Mouse (Mus musculus) ES-E14 (cell line): ENCODE results near the gene Surf6. TPM values are rescaled to one million over a fixed set of nuclear protein-coding genes. Genes with fewer than 3 reads are reported as not detected.
A peak's percentile ranks its signal among the peaks of the same experiment; 100 is the strongest.

Source experiments
- DNase-seq: peaks from one replicate; pipeline ENCODE4 v3.0.0-alpha.2; 2013; ENCODE audit warnings: low read depth, low spot score
- H3K27ac ChIP-seq: 2 replicates; pipeline ENCODE4 v1.5.1; 2012; ENCODE audit warnings: low read depth, mild to moderate bottlenecking, low read length, moderate library complexity, mixed read lengths; ENCODE audit not compliant: poor library complexity, insufficient read depth, severe bottlenecking
- H3K36me3 ChIP-seq: 2 replicates; pipeline ENCODE4 v1.6.1; 2012; ENCODE audit warnings: mild to moderate bottlenecking, low read length, moderate library complexity, mixed read lengths; ENCODE audit not compliant: control insufficient read depth, poor library complexity, insufficient read depth, severe bottlenecking
- H3K4me1 ChIP-seq, 2 experiments: fragments of 150-350 bp in 1 of 2; sonication (generic) in 1 of 2; 2 replicates each; pipeline ENCODE4 v1.6.1; 2012; ENCODE audit warnings: low read length in 2 of 2, mild to moderate bottlenecking in 1 of 2, mixed read lengths in 1 of 2; ENCODE audit not compliant: control insufficient read depth in 2 of 2, insufficient read depth in 2 of 2, poor library complexity in 1 of 2
- H3K4me3 ChIP-seq, 2 experiments: fragments of 150-350 bp in 1 of 2; sonication (generic) in 1 of 2; 2 replicates each; pipeline ENCODE4 v1.5.1; 2012; ENCODE audit warnings: low read length in 2 of 2, low read depth in 1 of 2, mild to moderate bottlenecking in 1 of 2, mixed read lengths in 1 of 2; ENCODE audit not compliant: insufficient read depth in 1 of 2, poor library complexity in 1 of 2, severe bottlenecking in 1 of 2
- H3K9ac ChIP-seq: 2 replicates; pipeline ENCODE4 v1.6.1; 2012; ENCODE audit warnings: low read depth, mild to moderate bottlenecking, low read length, mixed read lengths; ENCODE audit not compliant: poor library complexity, insufficient read depth, severe bottlenecking
- H3K9me3 ChIP-seq: fragments of 150-350 bp; sonication (generic); 2 replicates; pipeline ENCODE4 v1.6.1; 2012; ENCODE audit warnings: low read depth, mild to moderate bottlenecking, low read length; ENCODE audit not compliant: control insufficient read depth, insufficient read depth
- CHD2 ChIP-seq: IDR thresholded peaks from 2 replicates; pipeline ENCODE4 v1.6.1; 2014; ENCODE audit warnings: mild to moderate bottlenecking, low read depth, low read length, inconsistent platforms
- HCFC1 ChIP-seq: IDR thresholded peaks from 2 replicates; pipeline ENCODE4 v1.6.1; 2012; ENCODE audit warnings: low read length, inconsistent platforms, borderline replicate concordance; ENCODE audit not compliant: insufficient read depth
- MAFK ChIP-seq: IDR thresholded peaks from 2 replicates; pipeline ENCODE4 v1.6.1; 2014; ENCODE audit warnings: mild to moderate bottlenecking, low read depth, low read length, inconsistent platforms; ENCODE audit not compliant: insufficient read depth
- ZC3H11A ChIP-seq: IDR thresholded peaks from 2 replicates; pipeline ENCODE4 v1.6.1; 2012; ENCODE audit warnings: low read depth, mild to moderate bottlenecking, inconsistent platforms, low read length, borderline replicate concordance
- ZNF384 ChIP-seq: IDR thresholded peaks from 2 replicates; pipeline ENCODE4 v1.6.1; 2012; ENCODE audit warnings: low read depth, low read length, inconsistent platforms
- in situ Hi-C, 2 experiments: fragments of 600-800 bp; cut with MboI; formaldehyde crosslinking; loops; one replicate each; pipeline ENCODE4 v1.15.1; 2025; ENCODE audit warnings: low sequenced_read_pairs in 2 of 2, inconsistent platforms in 1 of 2; ENCODE audit not compliant: unreplicated experiment in 2 of 2
- total RNA-seq: library from RNA; depleted of rRNA; stranded (reverse); fragments of 300-350 nt; gene quantifications from 2 replicates; pipeline ENCODE4 v1.2.3, GENCODE M21; 2012

Gene Surf6
- total RNA-seq, 1 experiment: 44.9 TPM

DNA sequence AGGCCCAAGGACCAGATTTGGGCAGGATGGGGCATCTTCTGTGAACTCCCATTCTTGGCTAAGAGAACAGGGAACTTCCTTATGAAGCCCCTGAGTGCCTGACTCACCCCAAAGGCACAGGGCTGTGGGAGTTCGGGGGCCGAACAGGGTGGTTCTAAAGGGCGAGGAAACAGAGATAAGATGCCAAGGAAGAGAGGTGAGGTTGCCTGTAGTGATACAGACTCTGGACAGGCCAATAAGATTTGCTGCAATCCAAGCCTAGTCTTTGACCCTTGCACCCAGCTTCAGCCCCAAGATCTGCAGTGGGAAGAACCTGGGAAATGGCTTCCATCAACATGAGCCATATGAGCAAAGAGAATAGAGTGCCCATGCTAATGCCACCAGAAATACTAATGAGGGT lies 40.6 kb upstream of the Surf6 start:
- Histone ChIP-seq H3K9me3 (no peaks in the 10 kb centered on the region), H3K4me1 (no peaks in the 10 kb centered on the region), H3K9ac (no peak overlapping the region), H3K36me3 (no peaks in the 10 kb centered on the region), H3K27ac (no peak overlapping the region), H3K4me3 (no peak overlapping the region)
- no peak for DNase-seq
- in situ Hi-C loops: no loop called here
- no peak for TF ChIP-seq ZC3H11A
- TF ChIP-seq HCFC1: no peak

DNA sequence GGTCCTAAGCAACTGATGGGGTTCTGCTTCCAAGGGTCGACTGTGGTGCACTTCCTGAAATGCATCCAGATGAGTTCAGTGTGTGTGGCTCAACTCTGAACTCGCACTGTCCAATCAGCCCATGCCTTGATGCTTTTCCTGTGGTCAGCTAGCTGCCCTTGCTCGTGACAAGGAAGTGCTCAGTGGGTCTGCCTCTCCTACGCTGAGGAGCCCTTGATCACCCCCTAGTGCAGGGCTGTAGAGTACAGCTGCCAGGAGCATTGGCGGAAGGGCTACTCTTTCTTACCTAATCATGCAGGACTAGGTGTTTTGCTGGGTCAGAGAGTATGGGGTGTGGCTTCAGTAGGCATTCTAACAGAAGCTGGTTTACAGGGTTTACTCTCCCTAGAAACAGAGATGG lies 38.9 kb upstream of the Surf6 start:
- Histone ChIP-seq H3K36me3 (no peaks in the 10 kb centered on the region), H3K4me3 (no peak overlapping the region), H3K9ac (no peak overlapping the region), H3K4me1 (no peaks in the 10 kb centered on the region), H3K9me3 (no peaks in the 10 kb centered on the region), H3K27ac (no peak overlapping the region)
- no peak for DNase-seq
- no peak for TF ChIP-seq MAFK
- TF ChIP-seq HCFC1: no peak
- TF ChIP-seq ZC3H11A: no peak
- TF ChIP-seq CHD2: no peak
- TF ChIP-seq ZNF384: no peak
- in situ Hi-C loops: no loop called here

DNA sequence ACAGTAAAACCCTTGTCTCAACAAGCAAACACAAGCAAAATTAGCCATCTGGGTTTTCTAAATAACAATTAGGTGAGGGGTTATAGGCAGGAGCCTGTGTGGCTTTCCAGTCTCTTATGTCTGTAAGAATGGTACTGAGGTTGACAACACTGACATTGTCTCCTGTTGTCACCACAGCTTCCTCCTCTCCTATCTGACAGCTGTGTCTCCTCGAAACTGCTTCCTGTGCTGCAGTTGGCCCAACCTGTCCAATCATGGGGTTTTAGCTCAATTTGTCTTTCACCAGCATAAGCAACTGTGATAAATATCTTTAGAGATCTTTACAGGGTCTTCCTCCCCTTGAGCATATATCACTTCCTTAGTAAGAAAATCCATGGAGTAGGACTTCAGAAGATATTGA lies 33.7 kb upstream of the Surf6 start:
- H3K4me3 ChIP-seq: no peak overlapping the region
- TF ChIP-seq ZNF384: no peak
- no peak for TF ChIP-seq MAFK
- TF ChIP-seq CHD2: no peak
- no peak for TF ChIP-seq ZC3H11A
- TF ChIP-seq HCFC1: no peak
- in situ Hi-C loops: no loop called here

DNA sequence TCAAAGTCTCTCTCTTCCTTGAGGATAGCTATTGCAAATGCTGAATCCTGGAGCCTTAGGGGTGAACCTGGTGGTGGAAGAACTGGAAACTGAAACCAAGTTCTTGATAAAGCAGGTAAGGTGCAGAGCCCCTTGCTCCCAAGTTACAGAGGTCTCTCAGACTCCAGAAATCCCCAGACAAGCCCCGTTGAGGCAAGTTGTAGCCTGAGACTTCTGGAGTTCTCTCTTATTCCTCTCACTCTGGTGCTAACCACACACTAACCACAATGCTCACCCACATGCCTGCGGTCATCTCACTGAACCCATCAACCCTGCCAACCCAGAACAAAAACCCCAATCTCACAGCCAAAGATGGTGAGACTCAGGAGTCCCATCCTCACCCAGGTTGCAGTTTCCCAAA lies 32.6 kb upstream of the Surf6 start:
- Histone ChIP-seq H3K9ac (no peak overlapping the region), H3K4me1 (peaks cover 2 to 7% of the 10 kb centered on the region in 2 experiments; a peak in 2 of 4 replicates), H3K4me3 (no peak overlapping the region), H3K27ac (no peak overlapping the region), H3K9me3 (no peaks in the 10 kb centered on the region), H3K36me3 (peaks cover 5% of the 10 kb centered on the region)
- in situ Hi-C loops: no loop called here
- DNase-seq: no peak
- TF ChIP-seq ZNF384 (no peak), HCFC1 (no peak), CHD2 (no peak), ZC3H11A (no peak), MAFK (no peak)

More for the DNA sequence above, 33.7 kb upstream of the Surf6 start:
- Histone ChIP-seq H3K27ac (no peak overlapping the region), H3K4me1 (peaks cover 2 to 7% of the 10 kb centered on the region in 2 experiments; a peak in 2 of 4 replicates), H3K36me3 (peaks cover 3% of the 10 kb centered on the region; the same call in 1 of the 2 replicates), H3K9ac (no peak overlapping the region), H3K9me3 (no peaks in the 10 kb centered on the region)
- DNase-seq: no peak

DNA sequence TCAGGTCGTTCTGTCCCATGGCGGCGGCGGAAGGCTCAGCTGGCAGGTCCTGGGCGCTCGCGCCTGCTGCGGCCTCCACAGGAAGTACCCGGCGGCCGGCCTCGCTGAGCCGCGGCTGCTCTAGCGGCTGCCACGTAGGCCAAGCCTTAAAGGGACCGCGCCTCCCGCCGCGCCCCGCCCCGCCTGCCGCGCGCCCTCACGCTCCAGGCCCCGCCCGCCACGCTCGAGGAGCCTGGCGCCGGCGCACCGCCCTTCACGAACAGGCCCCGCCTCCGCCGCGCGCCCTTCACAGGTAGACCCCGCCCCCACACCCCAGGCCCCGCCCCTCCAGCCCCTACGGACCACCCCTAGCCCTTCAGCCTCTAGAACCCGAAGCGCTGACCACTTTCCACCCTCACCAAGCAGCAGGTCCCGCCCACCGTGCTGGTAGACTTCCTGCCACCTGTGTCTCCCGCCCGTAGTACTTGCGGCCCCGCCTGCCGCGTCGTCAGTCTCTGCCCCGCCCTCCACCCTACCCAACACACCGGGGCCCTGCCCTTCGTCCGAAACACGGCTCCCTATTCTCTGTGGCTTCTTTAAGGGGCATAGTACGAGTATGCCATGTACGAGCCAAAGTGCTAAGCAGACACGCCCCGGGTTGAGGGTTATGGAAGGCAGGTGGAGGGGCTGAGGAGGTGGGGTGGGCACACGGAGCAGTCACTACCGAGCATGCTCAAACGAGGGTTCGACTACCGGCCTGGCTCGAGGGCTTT lies 30.8 kb upstream of the Surf6 start, which contains the start of the genes Surf4 and Stkld1:
Surf4 (minus strand) TSS at position 625 of the 752 bp plus-strand sequence.
Stkld1 (plus strand) TSS at position 744 of the 752 bp plus-strand sequence.
- peak; percentile 92 for DNase-seq
- Histone ChIP-seq H3K36me3 (peaks cover 9% of the 10 kb centered on the region), H3K9me3 (no peaks in the 10 kb centered on the region), H3K27ac (peak within 1 kb of the TSS; percentile 74), H3K9ac (peak within 1 kb of the TSS; percentile 94), H3K4me3 (peak within 1 kb of the TSS; percentile 94), H3K4me1 (peaks cover 2 to 7% of the 10 kb centered on the region in 2 experiments; a peak in 2 of 4 replicates)
- TF ChIP-seq MAFK (no peak), CHD2 (no peak), ZNF384 (no peak), HCFC1 (no peak; the same call in 1 of the 2 replicates), ZC3H11A (no peak)
- in situ Hi-C loops: no loop called here
